8 mouse cellular contexts compared by ENCODE assay signal in genomic region chr4:58913336-58914026, GRCm38 (mm10). TPM values are rescaled to one million over a fixed set of nuclear protein-coding genes. Genes with fewer than 3 reads are reported as not detected.
DNase-seq lines count a peak whose midpoint lies in the region; ATAC-seq lines count a peak whose summit lies in the region.

No protein-coding gene starts in this region.

- H3K4me1 ChIP-seq in erythroblast, embryonic 14.5 days (ENCODE audit: control insufficient read depth) = peaks cover 51% of the 10 kb centered on the region
- H3K4me1 ChIP-seq in intestine, embryonic 14.5 days (replicated peaks; ENCODE audit: control insufficient read depth, insufficient read depth, low read length) = peaks cover 9% of the 10 kb centered on the region
- H3K4me1 ChIP-seq in midbrain, embryonic 10.5 days = peaks cover 19% of the 10 kb centered on the region

- no peaks in the 10 kb centered on the region for H3K27me3 ChIP-seq in erythroblast, embryonic 14.5 days (ENCODE audit: control insufficient read depth)
- no peaks in the 10 kb centered on the region for H3K27me3 ChIP-seq in intestine, embryonic 14.5 days (replicated peaks; ENCODE audit: control insufficient read depth, insufficient read depth, low read length)
- peaks cover 15% of the 10 kb centered on the region for H3K27me3 ChIP-seq in midbrain, embryonic 10.5 days (ENCODE audit: low read depth, poor library complexity, severe bottlenecking)

- H3K9ac ChIP-seq in intestine, embryonic 14.5 days (ENCODE audit: low read length) = no peak overlapping the region

- DNase-seq in Muller cell, postnatal 12 days (ENCODE audit: inconsistent ontology term) = peak; percentile 18
- no peak for DNase-seq in intestine, embryonic 14.5 days (ENCODE audit: low spot score)
- DNase-seq in midbrain, embryonic 10.5 days (ENCODE audit: low spot score) = no peak
- DNase-seq in cerebellum, adult 18-20 months = no peak
- DNase-seq in right cerebral cortex, postnatal 4 days = no peak

- no peak overlapping the region for H3K27ac ChIP-seq in intestine, embryonic 14.5 days (ENCODE audit: low read depth)
- peak overlapping the region; percentile 99; the same call in 1 of the 2 replicates for H3K27ac ChIP-seq in midbrain, embryonic 10.5 days (replicated peaks)

- H3K4me3 ChIP-seq in erythroblast, embryonic 14.5 days (replicated peaks) = peak overlapping the region; percentile 88
- H3K4me3 ChIP-seq in intestine, embryonic 14.5 days (ENCODE audit: low read depth, low read length) = no peak overlapping the region
- peak overlapping the region; percentile 95 for H3K4me3 ChIP-seq in midbrain, embryonic 10.5 days

- H3K4me2 ChIP-seq in intestine, embryonic 14.5 days (ENCODE audit: low read length) = peak overlapping the region; percentile 65

- no peaks in the 10 kb centered on the region for H3K36me3 ChIP-seq in erythroblast, embryonic 14.5 days (ENCODE audit: control insufficient read depth)
- H3K36me3 ChIP-seq in intestine, embryonic 14.5 days (ENCODE audit: control insufficient read depth, insufficient read depth, low read length) = no peaks in the 10 kb centered on the region
- H3K36me3 ChIP-seq in midbrain, embryonic 10.5 days = no peaks in the 10 kb centered on the region

- WGBS in intestine, embryonic 14.5 days = 34% methylated on average over 3 of the region's 3 CpGs
- 50% methylated on average over 3 of the region's 3 CpGs for WGBS in midbrain, embryonic 10.5 days

- no peaks in the 10 kb centered on the region for H3K9me3 ChIP-seq in erythroblast, embryonic 14.5 days (ENCODE audit: control insufficient read depth, low read length)
- no peaks in the 10 kb centered on the region for H3K9me3 ChIP-seq in intestine, embryonic 14.5 days (ENCODE audit: control insufficient read depth, low read length)
- H3K9me3 ChIP-seq in midbrain, embryonic 10.5 days (replicated peaks) = no peaks in the 10 kb centered on the region

- no peak for ATAC-seq in erythroblast, adult 5-6 weeks (replicated peaks; ENCODE audit: low FRiP score, poor library complexity, severe bottlenecking)
- ATAC-seq in intestine, embryonic 14.5 days (replicated peaks; ENCODE audit: low FRiP score, low TSS enrichment, low read depth) = no peak
- ATAC-seq in cerebellum, adult (ENCODE audit: insufficient number of reproducible peaks, low FRiP score, low TSS enrichment) = no peak

RNA-seq across cellular contexts. Expression of gene Ecpas, which starts 0.9 kb away (rescaled TPM):
- polyA plus RNA-seq in erythroblast, embryonic 14.5 days (2012) = 0.18 and 0.51 TPM in 2 replicates
- total RNA-seq in erythroblast, adult 5-6 weeks (2015; ENCODE audit: low replicate concordance) = 21.9 and 26.1 TPM in 2 replicates
- total RNA-seq in erythroblast, adult 5-6 weeks (2017; ENCODE audit: low replicate concordance) = 19.1 and 27.2 TPM in 2 replicates
- polyA plus RNA-seq in intestine, embryonic 14.5 days (2014; fragmentation: Nextera tagmentation; extraction: Ambion mirVana) = 44.2 and 44.5 TPM in 2 replicates
- polyA plus RNA-seq in midbrain, embryonic 10.5 days (2016; fragmentation: Nextera tagmentation; extraction: Ambion mirVana) = 30.4 and 33.2 TPM in 2 replicates

RNA-seq across cellular contexts. Expression of gene Zkscan16, which starts 29.9 kb away (rescaled TPM):
- polyA plus RNA-seq in erythroblast, embryonic 14.5 days (2012) = not detected in 2 replicates
- total RNA-seq in erythroblast, adult 5-6 weeks (2015; ENCODE audit: low replicate concordance) = not detected in 2 replicates
- not detected in 2 replicates for total RNA-seq in erythroblast, adult 5-6 weeks (2017; ENCODE audit: low replicate concordance)
- polyA plus RNA-seq in intestine, embryonic 14.5 days (2014; fragmentation: Nextera tagmentation; extraction: Ambion mirVana) = 0.73 and 1.2 TPM in 2 replicates
- polyA plus RNA-seq in midbrain, embryonic 10.5 days (2016; fragmentation: Nextera tagmentation; extraction: Ambion mirVana) = 0.67 and 1.1 TPM in 2 replicates

Comparison
In these comparisons a context has a peak if more than half of its experiments do, and no peak if none do; other contexts are left out.
1. RNA of gene Ecpas, which starts 0.9 kb away (polyA plus RNA-seq): 44.2 to 44.5 TPM in intestine, embryonic 14.5 days and 30.4 to 33.2 TPM in midbrain, embryonic 10.5 days; 0.18 to 0.51 TPM in erythroblast, embryonic 14.5 days; every median in the first group is over 10 times any median in the second.